Mouse (Mus musculus): Measurements from ENCODE around the gene Prss56. TPM values are rescaled to one million over a fixed set of nuclear protein-coding genes. Genes with fewer than 3 reads are reported as not detected.

The Prss56 gene
- polyA plus RNA-seq, 1 experiment from 2014 or later: not detected

GRCm38 (mm10) chr1:87164164-87164795 is 18.8 kb upstream of the Prss56 start:
- Histone ChIP-seq H3K4me3 (replicated peaks) (no peak overlapping the region), H3K4me2 (no peak overlapping the region), H3K4me1 (peaks cover 21% of the 10 kb centered on the region), H3K27me3 (peaks cover 41% of the 10 kb centered on the region; the same call in 1 of the 2 replicates), H3K9me3 (no peaks in the 10 kb centered on the region), H3K9ac (no peak overlapping the region), H3K36me3 (replicated peaks) (no peaks in the 10 kb centered on the region), H3K27ac (peak overlapping the region; percentile 44)
- 38% methylated on average over 11 of the region's 11 CpGs for WGBS
- ATAC-seq (ENCODE audit: low FRiP score): peak; percentile 62; the same call in 1 of the 2 replicates

- H3K9me3 ChIP-seq: no peaks in the 10 kb centered on the region
- no peak overlapping the region for H3K9ac ChIP-seq
- H3K36me3 ChIP-seq (replicated peaks): no peaks in the 10 kb centered on the region
- peaks cover 42% of the 10 kb centered on the region for H3K27me3 ChIP-seq
- no peak overlapping the region for H3K4me2 ChIP-seq
- peak overlapping the region; percentile 44 for H3K27ac ChIP-seq
- no peak overlapping the region for H3K4me3 ChIP-seq (replicated peaks)
- WGBS: 43% methylated on average over 9 of the region's 9 CpGs
- peak; percentile 48; the same call in 1 of the 2 replicates for ATAC-seq (ENCODE audit: low FRiP score)
- peaks cover 26% of the 10 kb centered on the region for H3K4me1 ChIP-seq
Observed at GRCm38 (mm10) chr1:87164796-87165184, 18.3 kb upstream of the Prss56 start.

- Histone ChIP-seq H3K9ac (peak overlapping the region; percentile 21; the same call in 1 of the 2 replicates), H3K27me3 (peaks cover 68% of the 10 kb centered on the region), H3K36me3 (replicated peaks) (no peaks in the 10 kb centered on the region), H3K9me3 (no peaks in the 10 kb centered on the region), H3K4me2 (peak overlapping the region; percentile 32), H3K4me1 (peaks cover 34% of the 10 kb centered on the region), H3K4me3 (replicated peaks) (no peak overlapping the region), H3K27ac (no peak overlapping the region)
- 7% methylated on average over 19 of the region's 19 CpGs for WGBS
- peak; percentile 33; the same call in 1 of the 2 replicates for ATAC-seq (ENCODE audit: low FRiP score)
Observed at GRCm38 (mm10) chr1:87170458-87170857, 12.7 kb upstream of the Prss56 start.

- H3K4me1 ChIP-seq: peaks cover 43% of the 10 kb centered on the region
- no peak overlapping the region for H3K4me3 ChIP-seq (replicated peaks)
- ATAC-seq (ENCODE audit: low FRiP score): no peak
- H3K27me3 ChIP-seq: peaks cover 60% of the 10 kb centered on the region
- no peaks in the 10 kb centered on the region for H3K36me3 ChIP-seq (replicated peaks)
- WGBS: 77% methylated on average over 1 of the region's 1 CpGs
- no peak overlapping the region for H3K4me2 ChIP-seq
- H3K9ac ChIP-seq: no peak overlapping the region
- H3K9me3 ChIP-seq: no peaks in the 10 kb centered on the region
- no peak overlapping the region for H3K27ac ChIP-seq
Observed at GRCm38 (mm10) chr1:87171312-87171711, 11.8 kb upstream of the Prss56 start.

- Histone ChIP-seq H3K4me3 (replicated peaks) (no peak overlapping the region), H3K4me1 (peaks cover 44% of the 10 kb centered on the region), H3K27ac (0 out of 2 replicates have a peak overlapping the region, but pooled peaks have one; percentile 36), H3K36me3 (replicated peaks) (no peaks in the 10 kb centered on the region), H3K9ac (no peak overlapping the region), H3K4me2 (no peak overlapping the region), H3K27me3 (peaks cover 58% of the 10 kb centered on the region), H3K9me3 (no peaks in the 10 kb centered on the region)
- WGBS: 60% methylated on average over 9 of the region's 9 CpGs
- no peak for ATAC-seq (ENCODE audit: low FRiP score)
Observed at GRCm38 (mm10) chr1:87172316-87172715, 10.8 kb upstream of the Prss56 start.

GRCm38 (mm10) chr1:87174006-87174955 is 8.8 kb upstream of the Prss56 start:
- Histone ChIP-seq H3K9me3 (no peaks in the 10 kb centered on the region), H3K27me3 (peaks cover 47% of the 10 kb centered on the region), H3K4me3 (replicated peaks) (no peak overlapping the region), H3K4me1 (peaks cover 42% of the 10 kb centered on the region), H3K36me3 (replicated peaks) (no peaks in the 10 kb centered on the region), H3K4me2 (no peak overlapping the region), H3K9ac (no peak overlapping the region), H3K27ac (no peak overlapping the region)
- WGBS: 25% methylated on average over 28 of the region's 28 CpGs
- peak; percentile 14; the same call in 1 of the 2 replicates for ATAC-seq (ENCODE audit: low FRiP score)

GRCm38 (mm10) chr1:87175852-87176292 is 7.2 kb upstream of the Prss56 start:
- ATAC-seq (ENCODE audit: low FRiP score): peak; percentile 84
- H3K36me3 ChIP-seq (replicated peaks): no peaks in the 10 kb centered on the region
- H3K9me3 ChIP-seq: no peaks in the 10 kb centered on the region
- H3K27me3 ChIP-seq: peaks cover 38% of the 10 kb centered on the region
- no peak overlapping the region for H3K4me3 ChIP-seq (replicated peaks)
- no peak overlapping the region for H3K9ac ChIP-seq
- H3K27ac ChIP-seq: peak overlapping the region; percentile 56; the same call in 1 of the 2 replicates
- peaks cover 26% of the 10 kb centered on the region for H3K4me1 ChIP-seq
- 8% methylated on average over 11 of the region's 11 CpGs for WGBS
- peak overlapping the region; percentile 26; the same call in 1 of the 2 replicates for H3K4me2 ChIP-seq

- WGBS: 61% methylated on average over 5 of the region's 5 CpGs
- Histone ChIP-seq H3K36me3 (replicated peaks) (no peaks in the 10 kb centered on the region), H3K27me3 (peaks cover 56% of the 10 kb centered on the region), H3K4me3 (replicated peaks) (no peak overlapping the region), H3K9me3 (no peaks in the 10 kb centered on the region), H3K4me2 (no peak overlapping the region), H3K9ac (no peak overlapping the region), H3K27ac (no peak overlapping the region), H3K4me1 (peaks cover 20% of the 10 kb centered on the region)
- ATAC-seq (ENCODE audit: low FRiP score): no peak
Observed at GRCm38 (mm10) chr1:87180896-87181295, 2.2 kb upstream of the Prss56 start.

GRCm38 (mm10) chr1:87183998-87184750 is 1.1 kb downstream of the Prss56 start:
- peak overlapping the region; percentile 38 for H3K4me2 ChIP-seq
- no peak overlapping the region for H3K9ac ChIP-seq
- H3K4me3 ChIP-seq (replicated peaks): 0 out of 2 replicates have a peak overlapping the region, but pooled peaks have one; percentile 4
- H3K27ac ChIP-seq: no peak overlapping the region
- no peak for ATAC-seq (ENCODE audit: low FRiP score)
- H3K9me3 ChIP-seq: no peaks in the 10 kb centered on the region
- 35% methylated on average over 15 of the region's 15 CpGs for WGBS
- no peaks in the 10 kb centered on the region for H3K36me3 ChIP-seq (replicated peaks)
- peaks cover 21% of the 10 kb centered on the region for H3K4me1 ChIP-seq
- H3K27me3 ChIP-seq: peaks cover 86% of the 10 kb centered on the region

- H3K9me3 ChIP-seq: no peaks in the 10 kb centered on the region
- no peaks in the 10 kb centered on the region for H3K36me3 ChIP-seq (replicated peaks)
- peak; percentile 18; the same call in 1 of the 2 replicates for ATAC-seq (ENCODE audit: low FRiP score)
- H3K27me3 ChIP-seq: peaks cover 86% of the 10 kb centered on the region
- H3K4me1 ChIP-seq: peaks cover 21% of the 10 kb centered on the region
- WGBS: 12% methylated on average over 20 of the region's 20 CpGs
- 0 out of 2 replicates have a peak overlapping the region, but pooled peaks have one; percentile 4 for H3K4me3 ChIP-seq (replicated peaks)
- H3K9ac ChIP-seq: no peak overlapping the region
- peak overlapping the region; percentile 38 for H3K4me2 ChIP-seq
- no peak overlapping the region for H3K27ac ChIP-seq
Observed at GRCm38 (mm10) chr1:87184751-87185139, 1.6 kb downstream of the Prss56 start.

- H3K4me1 ChIP-seq: peaks cover 21% of the 10 kb centered on the region
- no peak overlapping the region for H3K4me2 ChIP-seq
- H3K27me3 ChIP-seq: peaks cover 81% of the 10 kb centered on the region
- no peak; the same call in 1 of the 2 replicates for ATAC-seq (ENCODE audit: low FRiP score)
- H3K27ac ChIP-seq: no peak overlapping the region
- 14% methylated on average over 13 of the region's 13 CpGs for WGBS
- H3K4me3 ChIP-seq (replicated peaks): no peak overlapping the region
- no peaks in the 10 kb centered on the region for H3K9me3 ChIP-seq
- no peak overlapping the region for H3K9ac ChIP-seq
- H3K36me3 ChIP-seq (replicated peaks): no peaks in the 10 kb centered on the region
Observed at GRCm38 (mm10) chr1:87185526-87185925, 2.4 kb downstream of the Prss56 start.

Data from forebrain, embryonic 12.5 days (tissue).